Mouse (Mus musculus): ENCODE data around the gene Fam71a.

Fam71a gene

DNA sequence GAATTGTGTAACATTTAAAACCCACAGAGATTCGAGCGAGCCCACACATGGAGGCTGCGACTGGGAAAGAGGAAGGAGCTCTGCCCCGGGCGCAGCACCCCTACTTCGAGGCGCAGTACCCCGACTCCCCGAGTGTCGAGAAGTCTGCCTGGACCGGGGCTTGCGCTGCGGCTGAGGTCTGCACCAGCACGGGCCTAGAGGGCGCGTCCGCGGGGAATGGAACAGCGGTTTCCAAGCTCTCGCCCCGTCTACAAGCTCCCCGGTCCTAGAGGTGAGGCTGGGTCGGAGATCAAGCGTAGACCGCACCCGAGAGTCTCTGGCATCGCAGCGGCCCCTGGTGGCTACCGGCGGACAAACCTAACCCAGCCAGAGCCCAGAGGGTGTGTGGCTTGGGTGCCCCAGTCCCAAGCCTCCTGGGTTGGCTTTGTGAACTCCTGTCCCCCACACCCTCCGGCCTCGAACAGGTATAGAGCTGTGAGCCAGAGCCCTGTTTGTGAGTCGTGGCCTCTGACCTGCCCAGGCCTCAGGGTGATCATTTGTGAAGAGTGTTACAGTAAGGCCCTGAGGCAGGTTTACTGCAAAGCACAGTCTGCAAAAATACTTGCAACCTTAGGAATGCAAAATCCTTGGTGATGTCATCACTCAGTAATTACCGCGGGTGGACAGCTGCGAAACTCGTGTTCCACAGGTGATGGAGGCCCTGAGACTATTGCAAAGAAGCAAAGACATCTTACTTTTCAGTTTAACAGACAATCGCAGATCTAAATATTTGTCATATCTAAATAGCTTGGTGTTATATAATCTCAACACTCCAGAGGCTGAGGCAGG, 38.6 kb downstream of the Fam71a start:
- in situ Hi-C loops (cut with MboI, MseI), result loop anchor here in 1 of 2 experiments (5.0 kb wide), 1 partner anchor 34 kb away; no protein-coding TSS in a partner anchor

DNA sequence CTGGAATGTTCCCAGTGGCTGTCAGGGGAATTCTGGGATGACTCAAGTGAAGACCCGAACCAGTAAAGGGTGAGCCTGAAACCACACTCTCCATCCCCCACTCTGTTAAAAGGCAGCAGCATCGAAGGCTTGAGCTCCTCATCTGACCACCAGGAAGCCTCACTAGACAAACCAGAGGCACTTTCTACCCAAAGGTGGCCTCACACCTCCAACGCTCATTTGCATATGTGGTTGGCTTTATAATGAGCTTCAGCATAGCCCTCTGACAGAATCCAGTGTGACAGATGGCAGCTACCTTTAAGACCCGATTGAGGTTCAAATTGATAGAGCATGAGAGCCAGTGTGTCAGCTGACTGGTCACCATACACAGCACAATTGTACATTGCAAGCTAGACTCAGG, 40.3 kb downstream of the Fam71a start:
- in situ Hi-C loops (cut with MboI, MseI), result loop anchor here in 1 of 2 experiments (5.0 kb wide), 1 partner anchor 37 kb away; no protein-coding TSS in a partner anchor

DNA sequence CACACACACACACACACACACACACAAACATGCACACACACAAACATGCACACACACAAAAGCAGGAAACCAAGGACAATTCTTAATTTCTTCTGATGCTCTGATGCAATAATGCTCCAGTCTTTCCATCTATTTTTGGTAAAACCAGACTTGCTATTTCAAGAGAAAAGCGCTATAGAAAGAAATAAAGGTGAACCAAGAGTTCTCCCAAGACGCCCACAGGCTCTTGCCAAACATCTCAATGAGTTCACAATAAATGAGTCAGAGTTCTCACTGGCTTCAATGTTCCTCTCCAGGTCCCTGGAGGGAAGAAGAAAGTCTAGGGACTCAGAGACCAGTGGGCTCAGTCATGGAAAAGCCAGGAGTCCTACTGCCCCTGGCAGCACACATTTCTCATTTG, 40.9 kb downstream of the Fam71a start:
- in situ Hi-C loops (cut with MboI, MseI), result loop anchor here in 1 of 2 experiments (5.0 kb wide), 1 partner anchor 36 kb away; no protein-coding TSS in a partner anchor

- in situ Hi-C loops (cut with MboI, MseI), result loop anchor here in 1 of 2 experiments (5.0 kb wide), 1 partner anchor 35 kb away; no protein-coding TSS in a partner anchor
Observed at GRCm38 (mm10) chr1:191122744-191123143, 41.9 kb downstream of the Fam71a start.

DNA sequence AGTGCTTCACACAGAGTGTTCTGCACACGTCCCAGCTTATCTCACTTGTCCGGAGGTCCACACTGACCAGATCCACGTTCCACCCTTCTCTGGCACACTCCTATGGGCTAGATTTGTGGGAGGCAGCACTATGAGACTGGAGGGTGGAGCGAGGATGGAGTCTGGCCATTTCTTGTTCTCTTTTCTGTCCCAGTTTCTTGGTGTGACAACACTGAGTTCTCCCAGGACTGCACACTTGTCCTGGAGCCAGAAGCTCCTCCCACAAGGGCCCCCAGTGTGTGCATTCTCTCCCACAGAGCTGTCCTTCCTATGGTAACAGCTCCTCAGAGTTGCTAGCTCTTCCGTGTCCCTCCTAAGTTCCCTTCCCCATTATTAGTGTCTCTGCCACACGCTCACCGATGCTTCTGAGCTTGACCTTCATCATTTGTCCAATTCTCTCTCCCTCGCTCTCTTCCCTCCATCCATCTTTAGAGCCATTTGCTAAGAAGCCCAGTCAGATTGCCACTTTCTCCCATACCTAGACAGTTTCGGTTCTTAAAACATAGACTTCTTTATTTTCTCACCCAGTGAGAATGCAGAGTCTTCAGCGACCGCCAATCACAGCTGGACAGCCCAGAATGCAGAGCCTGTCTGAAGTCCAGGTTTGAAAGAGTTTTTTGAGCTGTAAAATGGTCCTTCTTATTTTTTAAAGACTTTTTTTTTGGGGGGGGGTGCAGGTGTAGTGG, 48.9 kb downstream of the Fam71a start:
- in situ Hi-C loops (cut with MboI, MseI), result no loop called here

- in situ Hi-C loops (cut with MboI, MseI), result no loop called here
Observed at GRCm38 (mm10) chr1:191114868-191115267, 49.7 kb downstream of the Fam71a start.

Measured in T-helper 17 cell (primary cell).